Mouse (Mus musculus) hindbrain, embryonic 11.5 days (tissue): ENCODE measurements around the gene Pbp2. TPM values are rescaled to one million over a fixed set of nuclear protein-coding genes. Genes with fewer than 3 reads are reported as not detected.

Source experiments
- polyA plus RNA-seq: library from polyadenylated mRNA; unstranded; fragments of >200 nt; fragmentation: Nextera tagmentation; extraction: Ambion mirVana; gene quantifications from 2 replicates; pipeline ENCODE4 v1.2.1, GENCODE M21; 2014

The Pbp2 gene
- polyA plus RNA-seq, 1 experiment from 2014 or later: 0.22 TPM

Other genes with a start within 250 kb of the Pbp2 start
- 2.3 and 3.7 TPM in 2 replicates for gene Gprc5a, start 244.8 kb downstream of the Pbp2 start, polyA plus RNA-seq
- gene Gprc5d, start 192.1 kb downstream of the Pbp2 start, polyA plus RNA-seq: not detected in 2 replicates
- gene Fam234b, start 112.4 kb downstream of the Pbp2 start, polyA plus RNA-seq: 32.5 and 34.2 TPM in 2 replicates
- gene Hebp1, start 112.4 kb downstream of the Pbp2 start, polyA plus RNA-seq: 2.6 and 4.1 TPM in 2 replicates
- gene Gsg1, start 56.1 kb downstream of the Pbp2 start, polyA plus RNA-seq: 0.32 and 0.66 TPM in 2 replicates
- 6.9 and 8.8 TPM in 2 replicates for gene Emp1, start 52.1 kb upstream of the Pbp2 start, polyA plus RNA-seq